Mouse (Mus musculus): Measurements from ENCODE around the gene Afap1l2. TPM values are rescaled to one million over a fixed set of nuclear protein-coding genes. Genes with fewer than 3 reads are reported as not detected.

Gene Afap1l2
- polyA plus RNA-seq, 1 experiment = 0.90 TPM

DNA sequence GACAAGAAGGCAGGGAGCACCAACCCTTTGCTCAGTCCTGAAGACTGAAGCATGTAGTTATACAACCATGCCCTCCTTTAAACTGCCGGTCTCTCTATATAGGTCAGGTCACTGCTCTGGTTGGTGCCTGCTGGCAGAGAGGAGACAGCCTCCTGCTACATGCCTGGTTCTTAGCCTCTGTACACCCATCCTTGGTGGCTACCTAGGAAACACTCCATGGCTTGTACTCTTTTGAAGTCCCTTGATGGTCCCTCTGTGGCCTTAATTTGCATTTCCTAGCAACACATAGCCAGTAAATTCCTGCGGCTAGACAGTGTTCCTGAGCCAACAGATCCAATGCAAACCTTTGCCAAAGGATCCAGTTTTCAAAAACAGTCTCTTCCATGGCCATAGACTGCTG lies 62.4 kb downstream of the Afap1l2 start:
- H3K79me2 ChIP-seq (ENCODE audit: control insufficient read depth, insufficient read depth) = no peaks in the 10 kb centered on the region
- TF ChIP-seq MYOG (IDR thresholded peaks at IDR 0.05; ENCODE audit: control insufficient read depth, extremely low read depth, insufficient read length) = no peak
- TF ChIP-seq MAX (IDR thresholded peaks at IDR 0.05) = no peak
- TF ChIP-seq FOSL1 (IDR thresholded peaks at IDR 0.05; ENCODE audit: insufficient read depth, low read length, poor library complexity, severe bottlenecking) = no peak
- TF ChIP-seq MYOD1 (IDR thresholded peaks at IDR 0.05; ENCODE audit: control insufficient read depth, insufficient read length, low read depth) = no peak
- no peak for TF ChIP-seq CEBPB (IDR thresholded peaks at IDR 0.05; ENCODE audit: low read depth)
- no peak for TF ChIP-seq USF1 (IDR thresholded peaks at IDR 0.05; ENCODE audit: low read depth)
- TF ChIP-seq CTCF (IDR thresholded peaks at IDR 0.05; ENCODE audit: control insufficient read depth, insufficient read depth, insufficient read length) = no peak
- H3K79me3 ChIP-seq (ENCODE audit: low read depth) = no peaks in the 10 kb centered on the region
- H3ac ChIP-seq (ENCODE audit: control insufficient read depth, insufficient read length, low read depth) = no peak overlapping the region
- H3K4me3 ChIP-seq (ENCODE audit: insufficient read depth, poor library complexity, severe bottlenecking) = no peak overlapping the region
- H3K36me3 ChIP-seq (ENCODE audit: control insufficient read depth, insufficient read depth) = no peaks in the 10 kb centered on the region
- H3K27me3 ChIP-seq (ENCODE audit: control insufficient read depth, insufficient read depth, insufficient read length) = no peaks in the 10 kb centered on the region

- Histone ChIP-seq H3ac (ENCODE audit: control insufficient read depth, insufficient read length, low read depth) (no peak overlapping the region), H3K27me3 (ENCODE audit: control insufficient read depth, insufficient read depth, insufficient read length) (no peaks in the 10 kb centered on the region), H3K79me2 (ENCODE audit: control insufficient read depth, insufficient read depth) (no peaks in the 10 kb centered on the region), H3K4me3 (ENCODE audit: insufficient read depth, poor library complexity, severe bottlenecking) (no peak overlapping the region), H3K79me3 (ENCODE audit: low read depth) (no peaks in the 10 kb centered on the region), H3K36me3 (ENCODE audit: control insufficient read depth, insufficient read depth) (no peaks in the 10 kb centered on the region)
- TF ChIP-seq USF1 (IDR thresholded peaks at IDR 0.05; ENCODE audit: low read depth) (no peak), MYOD1 (IDR thresholded peaks at IDR 0.05; ENCODE audit: control insufficient read depth, insufficient read length, low read depth) (no peak), CTCF (IDR thresholded peaks at IDR 0.05; ENCODE audit: control insufficient read depth, insufficient read depth, insufficient read length) (no peak), MYOG (IDR thresholded peaks at IDR 0.05; ENCODE audit: control insufficient read depth, extremely low read depth, insufficient read length) (no peak), FOSL1 (IDR thresholded peaks at IDR 0.05; ENCODE audit: insufficient read depth, low read length, poor library complexity, severe bottlenecking) (no peak), MAX (IDR thresholded peaks at IDR 0.05) (no peak), CEBPB (IDR thresholded peaks at IDR 0.05; ENCODE audit: low read depth) (no peak)
Observed at GRCm38 (mm10) chr19:56944826-56945225, 63.2 kb downstream of the Afap1l2 start.

GRCm38 (mm10) chr19:56944211-56944610 lies 63.8 kb downstream of the Afap1l2 start:
- no peaks in the 10 kb centered on the region for H3K36me3 ChIP-seq (ENCODE audit: control insufficient read depth, insufficient read depth)
- H3K27me3 ChIP-seq (ENCODE audit: control insufficient read depth, insufficient read depth, insufficient read length) = no peaks in the 10 kb centered on the region
- no peaks in the 10 kb centered on the region for H3K79me3 ChIP-seq (ENCODE audit: low read depth)
- H3K4me3 ChIP-seq (ENCODE audit: insufficient read depth, poor library complexity, severe bottlenecking) = no peak overlapping the region
- no peaks in the 10 kb centered on the region for H3K79me2 ChIP-seq (ENCODE audit: control insufficient read depth, insufficient read depth)
- no peak overlapping the region for H3ac ChIP-seq (ENCODE audit: control insufficient read depth, insufficient read length, low read depth)
- no peak for TF ChIP-seq CEBPB (IDR thresholded peaks at IDR 0.05; ENCODE audit: low read depth)
- no peak for TF ChIP-seq MYOD1 (IDR thresholded peaks at IDR 0.05; ENCODE audit: control insufficient read depth, insufficient read length, low read depth)
- TF ChIP-seq MYOG (IDR thresholded peaks at IDR 0.05; ENCODE audit: control insufficient read depth, extremely low read depth, insufficient read length) = no peak
- no peak for TF ChIP-seq CTCF (IDR thresholded peaks at IDR 0.05; ENCODE audit: control insufficient read depth, insufficient read depth, insufficient read length)
- no peak for TF ChIP-seq FOSL1 (IDR thresholded peaks at IDR 0.05; ENCODE audit: insufficient read depth, low read length, poor library complexity, severe bottlenecking)

DNA sequence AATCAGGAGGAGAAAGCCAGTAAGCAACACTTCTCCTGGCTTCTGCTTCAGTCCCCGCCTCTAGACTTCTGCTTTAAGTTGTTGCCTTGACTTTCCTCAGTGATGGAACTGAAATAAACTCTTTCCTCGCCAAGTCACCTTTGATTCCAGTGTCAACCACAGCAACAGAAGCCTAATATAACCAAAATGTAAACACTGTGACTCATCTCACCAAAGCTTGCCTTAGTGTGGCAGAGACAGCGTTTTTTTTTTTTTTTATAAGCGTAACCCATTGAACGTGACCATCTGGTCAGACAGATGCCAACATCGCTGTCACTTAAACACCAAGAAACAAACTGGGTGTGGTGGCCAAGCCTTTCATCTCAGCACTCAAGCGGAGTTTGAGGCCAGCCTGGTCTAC lies 65.8 kb downstream of the Afap1l2 start:
- Histone ChIP-seq H3ac (ENCODE audit: control insufficient read depth, insufficient read length, low read depth) (no peak overlapping the region), H3K79me3 (ENCODE audit: low read depth) (no peaks in the 10 kb centered on the region), H3K4me3 (ENCODE audit: insufficient read depth, poor library complexity, severe bottlenecking) (no peak overlapping the region), H3K79me2 (ENCODE audit: control insufficient read depth, insufficient read depth) (no peaks in the 10 kb centered on the region), H3K36me3 (ENCODE audit: control insufficient read depth, insufficient read depth) (peaks cover 3% of the 10 kb centered on the region), H3K27me3 (ENCODE audit: control insufficient read depth, insufficient read depth, insufficient read length) (no peaks in the 10 kb centered on the region)
- peak; percentile 56 for TF ChIP-seq FOSL1 (IDR thresholded peaks at IDR 0.05; ENCODE audit: insufficient read depth, low read length, poor library complexity, severe bottlenecking)
- TF ChIP-seq USF1 (IDR thresholded peaks at IDR 0.05; ENCODE audit: low read depth) = no peak
- TF ChIP-seq MYOD1 (IDR thresholded peaks at IDR 0.05; ENCODE audit: control insufficient read depth, insufficient read length, low read depth) = no peak

- peaks cover 3% of the 10 kb centered on the region for H3K36me3 ChIP-seq (ENCODE audit: control insufficient read depth, insufficient read depth)
- no peak overlapping the region for H3K4me3 ChIP-seq (ENCODE audit: insufficient read depth, poor library complexity, severe bottlenecking)
- TF ChIP-seq CEBPB (IDR thresholded peaks at IDR 0.05; ENCODE audit: low read depth) (no peak), MYOD1 (IDR thresholded peaks at IDR 0.05; ENCODE audit: control insufficient read depth, insufficient read length, low read depth) (no peak), USF1 (IDR thresholded peaks at IDR 0.05; ENCODE audit: low read depth) (no peak), MYOG (IDR thresholded peaks at IDR 0.05; ENCODE audit: control insufficient read depth, extremely low read depth, insufficient read length) (no peak)
- no peaks in the 10 kb centered on the region for H3K27me3 ChIP-seq (ENCODE audit: control insufficient read depth, insufficient read depth, insufficient read length)
- no peaks in the 10 kb centered on the region for H3K79me3 ChIP-seq (ENCODE audit: low read depth)
- H3ac ChIP-seq (ENCODE audit: control insufficient read depth, insufficient read length, low read depth) = no peak overlapping the region
- H3K79me2 ChIP-seq (ENCODE audit: control insufficient read depth, insufficient read depth) = no peaks in the 10 kb centered on the region
Observed at GRCm38 (mm10) chr19:56940507-56940906, 67.5 kb downstream of the Afap1l2 start.

DNA sequence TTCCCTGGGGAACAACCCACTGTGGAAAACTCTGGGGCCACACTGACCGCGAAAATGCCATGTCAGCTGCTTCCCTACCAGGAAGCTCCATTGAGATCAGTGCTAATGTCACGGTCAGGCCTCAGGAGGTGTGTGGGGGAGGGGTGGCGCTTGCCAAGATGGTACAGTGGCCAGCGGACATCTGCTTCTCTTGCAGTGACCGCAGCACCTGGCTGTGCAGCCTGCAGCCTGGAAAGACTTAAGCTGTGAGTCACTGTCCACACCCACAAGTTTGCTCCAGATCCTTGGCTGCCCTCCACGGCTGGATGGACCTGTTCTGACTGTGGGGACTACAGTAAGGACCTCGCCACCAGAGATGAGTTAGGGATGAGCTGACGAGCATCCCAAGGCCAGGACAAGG lies 68.2 kb downstream of the Afap1l2 start:
- no peaks in the 10 kb centered on the region for H3K27me3 ChIP-seq (ENCODE audit: control insufficient read depth, insufficient read depth, insufficient read length)
- no peak for TF ChIP-seq CTCF (IDR thresholded peaks at IDR 0.05; ENCODE audit: control insufficient read depth, insufficient read depth, insufficient read length)
- peak; percentile 98 for TF ChIP-seq MYOD1 (IDR thresholded peaks at IDR 0.05; ENCODE audit: control insufficient read depth, insufficient read length, low read depth)
- TF ChIP-seq USF1 (IDR thresholded peaks at IDR 0.05; ENCODE audit: low read depth) = peak; percentile 5
- peaks cover 3% of the 10 kb centered on the region for H3K36me3 ChIP-seq (ENCODE audit: control insufficient read depth, insufficient read depth)
- no peak overlapping the region for H3K4me3 ChIP-seq (ENCODE audit: insufficient read depth, poor library complexity, severe bottlenecking)
- no peaks in the 10 kb centered on the region for H3K79me3 ChIP-seq (ENCODE audit: low read depth)
- no peak overlapping the region for H3ac ChIP-seq (ENCODE audit: control insufficient read depth, insufficient read length, low read depth)
- H3K79me2 ChIP-seq (ENCODE audit: control insufficient read depth, insufficient read depth) = no peaks in the 10 kb centered on the region
